Mouse (Mus musculus) effector memory CD4-positive, alpha-beta T cell, adult 5 months (primary cell): ENCODE data around the gene Cst12. TPM values are rescaled to one million over a fixed set of nuclear protein-coding genes. Genes with fewer than 3 reads are reported as not detected.

ENCODE experiments used
- polyA plus RNA-seq: library from polyadenylated mRNA; unstranded; fragments of 100-300 nt; shearing (Covaris generic); gene quantifications from one replicate; pipeline ENCODE4 v1.2.1, GENCODE M21; 2017

Cst12 gene
- polyA plus RNA-seq = not detected

GRCm38 (mm10) chr2:148789142-148789541 lies at the start of gene Cst12:
Gene Cst12, plus strand, starts transcription at chr2:148789361.

GRCm38 (mm10) chr2:148750058-148750457 lies 39.1 kb upstream of the Cst12 start, which contains the start of gene Cstl1:
Gene Cstl1, plus strand, starts transcription at chr2:148750358.

GRCm38 (mm10) chr2:148771397-148771796 lies 17.8 kb upstream of the Cst12 start, which contains the start of gene Cst11:
Gene Cst11, minus strand, starts transcription at chr2:148771497.

GRCm38 (mm10) chr2:148781709-148782108 lies 7.5 kb upstream of the Cst12 start, which contains the start of gene 8030411F24Rik:
Gene 8030411F24Rik, plus strand, starts transcription at chr2:148782009.

GRCm38 (mm10) chr2:148798485-148798884 lies 9.3 kb downstream of the Cst12 start, which contains the start of gene Cst8:
Gene Cst8, plus strand, starts transcription at chr2:148798785.

GRCm38 (mm10) chr2:148819909-148820308 lies 30.7 kb downstream of the Cst12 start, which contains the start of gene Cst13:
Gene Cst13, plus strand, starts transcription at chr2:148820081.

GRCm38 (mm10) chr2:148834912-148835311 lies 45.8 kb downstream of the Cst12 start, which contains the start of gene Cst9:
Gene Cst9, plus strand, starts transcription at chr2:148835147.

Other genes with a start within 250 kb of the Cst12 start
- gene Nxt1, start 116.8 kb upstream of the Cst12 start, polyA plus RNA-seq = 33.2 TPM
- gene Gzf1, start 108.3 kb upstream of the Cst12 start, polyA plus RNA-seq = 6.0 TPM
- 0.51 TPM for gene Napb, start 56.9 kb upstream of the Cst12 start, polyA plus RNA-seq
- not detected for gene Cstl1, start 39.0 kb upstream of the Cst12 start, polyA plus RNA-seq
- not detected for gene Cst11, start 17.9 kb upstream of the Cst12 start, polyA plus RNA-seq
- not detected for gene 8030411F24Rik, start 7.4 kb upstream of the Cst12 start, polyA plus RNA-seq
- gene Cst8, start 9.4 kb downstream of the Cst12 start, polyA plus RNA-seq = not detected
- not detected for gene Cst13, start 30.7 kb downstream of the Cst12 start, polyA plus RNA-seq
- gene Cst9, start 45.8 kb downstream of the Cst12 start, polyA plus RNA-seq = not detected
- gene 9230104L09Rik, start 75.7 kb downstream of the Cst12 start, polyA plus RNA-seq = not detected
- 92.0 TPM for gene Cst3, start 86.3 kb downstream of the Cst12 start, polyA plus RNA-seq
- not detected for gene Gm1330, start 213.9 kb downstream of the Cst12 start, polyA plus RNA-seq
- gene Gm10750, start 227.9 kb downstream of the Cst12 start, polyA plus RNA-seq = not detected